Mouse (Mus musculus) heart, adult 2 months (tissue): ENCODE data around the gene Olfr91. TPM values are rescaled to one million over a fixed set of nuclear protein-coding genes. Genes with fewer than 3 reads are reported as not detected.
"Not testable (repeated sequence)": the region's sequence is repeated elsewhere in the genome, so short reads cannot be mapped to it uniquely, and the experiment has no call there.

Source experiments
- DNase-seq, 2 experiments: peaks; one replicate each; pipeline ENCODE4 v3.0.0; 2021
- H3K27ac ChIP-seq: fragments of 200-600 bp; 2 replicates; pipeline ENCODE4 v1.8.1; 2022
- H3K27me3 ChIP-seq: fragments of 200-500 bp; 2 replicates; pipeline ENCODE4 v1.6.1; 2012; ENCODE audit warnings: mild to moderate bottlenecking, low read length, inconsistent platforms, mixed read lengths; ENCODE audit not compliant: control insufficient read depth, insufficient read depth
- H3K36me3 ChIP-seq: fragments of 200-500 bp; 2 replicates; pipeline ENCODE4 v1.6.1; 2012; ENCODE audit warnings: low read length, inconsistent platforms; ENCODE audit not compliant: control insufficient read depth, insufficient read depth
- H3K4me1 ChIP-seq: fragments of 200-500 bp; 2 replicates; pipeline ENCODE4 v1.6.1; 2011; ENCODE audit warnings: low read length; ENCODE audit not compliant: control insufficient read depth, insufficient read depth
- H3K4me3 ChIP-seq: fragments of 200-600 bp; 2 replicates; pipeline ENCODE4 v1.8.1; 2022
- H3K79me2 ChIP-seq: fragments of 200-500 bp; replicated peaks from 2 replicates; pipeline ENCODE4 v1.6.1; 2012; ENCODE audit warnings: mild to moderate bottlenecking, inconsistent platforms, low read length, moderate library complexity, mixed read lengths; ENCODE audit not compliant: control insufficient read depth, insufficient read depth
- H3K9ac ChIP-seq: fragments of 200-500 bp; 2 replicates; pipeline ENCODE4 v1.6.1; 2012; ENCODE audit warnings: low read depth, mild to moderate bottlenecking, control low read depth, inconsistent platforms, low read length, mixed read lengths
- CTCF ChIP-seq: fragments of 200-600 bp; IDR thresholded peaks from 2 replicates; pipeline ENCODE4 v1.8.1; 2022; ENCODE audit warnings: antibody characterized with exemption, mild to moderate bottlenecking, moderate library complexity
- EP300 ChIP-seq: fragments of 200-500 bp; IDR thresholded peaks from 2 replicates; pipeline ENCODE4 v1.6.1; 2011; ENCODE audit warnings: low read depth, low read length, control low read depth; ENCODE audit not compliant: insufficient read depth
- POLR2A ChIP-seq: fragments of 200-500 bp; IDR thresholded peaks from 2 replicates; pipeline ENCODE4 v1.6.1; 2011; ENCODE audit warnings: mild to moderate bottlenecking, low read depth, low read length, control low read depth; ENCODE audit not compliant: insufficient read depth
- WGBS: fragments of 180-500 bp; shearing (Covaris S2); methylation state at CpG from one replicate; pipeline ENCODE4 v1.1.7; 2018; 5-methylcytosine and 5-hydroxymethylcytosine counted together
- intact Hi-C: fragments of 180-260 bp; cut with DNase I; formaldehyde crosslinking; loops from one replicate; pipeline ENCODE4 v1.15.1; 2025
- long read RNA-seq: library from polyadenylated mRNA; stranded (forward); transcript quantifications from one replicate; pipeline ENCODE4 v2.0.0, GENCODE M21; 2021
- polyA plus RNA-seq: library from polyadenylated mRNA; depleted of rRNA; stranded (reverse); fragments of >200 nt; gene quantifications from 2 replicates; pipeline ENCODE4 v1.2.3, GENCODE M21; 2012; rRNA removed
- total RNA-seq, 2 experiments: library from RNA; stranded (reverse); gene quantifications; 2 replicates each; pipeline ENCODE4 v1.2.3; 2021

Gene Olfr91
- total RNA-seq (not detected), polyA plus RNA-seq (not detected in 2 replicates)
- long read RNA-seq = 0 reads

DNA sequence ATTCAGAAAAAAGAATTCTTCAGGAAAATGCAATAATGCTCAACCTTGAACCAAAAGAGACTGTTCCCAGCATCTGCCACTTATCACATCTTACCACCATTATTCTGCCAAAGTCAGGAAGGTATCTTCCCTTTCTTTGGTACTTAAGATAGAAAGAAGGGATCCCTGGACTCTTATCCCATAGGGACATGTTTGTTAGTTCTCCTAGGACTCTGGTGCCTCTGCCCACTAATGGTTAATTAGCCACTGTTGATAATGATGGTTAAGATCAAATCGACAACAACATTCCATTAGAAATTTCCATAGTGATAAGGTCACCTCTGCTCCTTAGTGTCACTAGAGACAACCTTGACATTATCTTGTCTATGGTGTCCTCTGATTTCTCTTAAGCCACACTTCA is at the start of gene Olfr91:
Gene Olfr91 (minus strand): TSS at position 101 of the 400 bp plus-strand sequence.
- Histone ChIP-seq H3K4me3 (no peak within 1 kb of the TSS), H3K4me1 (no peaks in the 10 kb centered on the region), H3K27me3 (no peaks in the 10 kb centered on the region), H3K79me2 (no peaks in the 10 kb centered on the region), H3K9ac (no peak within 1 kb of the TSS), H3K36me3 (no peaks in the 10 kb centered on the region), H3K27ac (no peak within 1 kb of the TSS)
- 63% methylated on average over 1 of the region's 1 CpGs for WGBS
- intact Hi-C loops = no loop called here
- DNase-seq = no peak
- TF ChIP-seq POLR2A = no peak
- no peak for TF ChIP-seq EP300
- TF ChIP-seq CTCF = no peak

DNA sequence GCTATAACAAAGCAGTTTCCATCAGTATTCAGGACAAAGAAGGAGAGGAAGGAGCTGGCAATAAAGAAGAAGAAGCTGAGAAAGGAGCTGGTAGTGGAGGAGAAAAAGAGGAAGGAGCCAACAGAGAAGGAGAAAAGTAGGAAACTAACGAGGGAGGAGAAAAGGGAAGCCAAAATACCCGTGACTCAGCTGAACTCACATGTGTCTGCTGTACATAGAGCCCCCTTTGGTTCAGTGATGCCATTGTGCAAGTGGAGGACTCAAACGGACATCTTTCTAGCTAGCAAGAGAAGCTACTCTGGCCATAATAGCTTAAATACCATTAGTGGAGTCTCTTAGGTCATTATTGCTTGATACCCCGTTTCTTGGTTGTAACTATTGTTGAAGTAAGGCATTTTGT is 33.3 kb upstream of the Olfr91 start:
- H3K79me2 ChIP-seq, DNase-seq, H3K9ac ChIP-seq, intact Hi-C loops, H3K27ac ChIP-seq, H3K36me3 ChIP-seq, H3K4me3 ChIP-seq, H3K4me1 ChIP-seq, H3K27me3 ChIP-seq: not testable (repeated sequence)
- WGBS = 58% methylated on average over 4 of the region's 4 CpGs

DNA sequence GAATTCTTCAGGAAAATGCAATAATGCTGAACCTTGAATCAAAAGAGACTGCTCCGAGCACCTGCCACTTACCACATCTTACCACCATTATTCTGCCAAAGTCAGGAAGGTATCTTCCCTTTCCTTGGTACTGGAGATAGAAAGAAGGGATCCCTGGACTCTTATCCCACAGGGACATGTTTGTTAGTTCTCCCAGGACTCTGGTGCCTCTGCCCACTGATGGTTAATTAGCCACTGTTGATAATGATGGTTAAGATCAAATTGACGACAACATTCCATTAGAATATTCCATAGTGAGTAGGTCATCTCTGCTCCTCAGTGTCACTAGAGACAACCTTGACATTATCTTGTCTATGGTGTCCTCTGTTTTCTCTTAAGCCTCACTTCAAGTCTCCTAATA is 21.9 kb upstream of the Olfr91 start, which contains the start of gene Olfr92:
Gene Olfr92 (minus strand): TSS at position 101 of the 400 bp plus-strand sequence.
- WGBS = 70% methylated on average over 2 of the region's 2 CpGs
- Histone ChIP-seq H3K4me1 (no peaks in the 10 kb centered on the region), H3K36me3 (no peaks in the 10 kb centered on the region), H3K4me3 (no peak within 1 kb of the TSS), H3K27ac (no peak within 1 kb of the TSS), H3K27me3 (no peaks in the 10 kb centered on the region), H3K79me2 (no peaks in the 10 kb centered on the region), H3K9ac (no peak within 1 kb of the TSS)
- intact Hi-C loops = loop anchor here (2.0 kb wide), 1 partner anchor 25 kb away; no protein-coding TSS in a partner anchor
- no peak for DNase-seq
- TF ChIP-seq EP300 = no peak
- TF ChIP-seq CTCF = no peak
- no peak for TF ChIP-seq POLR2A

DNA sequence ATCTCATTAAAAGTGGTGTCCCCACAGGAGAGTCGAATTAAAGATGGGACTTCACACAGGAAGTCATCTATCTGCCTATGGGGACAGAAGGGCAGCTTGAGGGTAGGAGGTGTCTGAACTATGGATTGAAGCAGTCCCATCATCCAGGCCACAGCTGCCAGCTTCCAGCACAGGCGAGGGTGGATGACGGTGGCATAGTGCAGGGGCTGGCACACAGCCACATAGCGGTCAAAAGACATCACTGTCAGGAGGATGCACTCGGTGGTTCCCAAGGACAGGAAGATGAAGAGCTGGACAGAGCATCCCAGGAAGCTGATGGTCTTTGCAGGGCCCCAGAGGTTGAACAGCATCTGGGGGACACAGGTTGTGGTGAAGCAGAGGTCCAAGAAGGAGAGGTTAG is 4.8 kb downstream of the Olfr91 start:
- no peak for TF ChIP-seq EP300
- TF ChIP-seq CTCF = no peak
- no peak for TF ChIP-seq POLR2A
- Histone ChIP-seq H3K9ac (no peak overlapping the region), H3K4me3 (no peak overlapping the region), H3K36me3 (no peaks in the 10 kb centered on the region), H3K79me2 (no peaks in the 10 kb centered on the region), H3K27me3 (no peaks in the 10 kb centered on the region), H3K4me1 (no peaks in the 10 kb centered on the region), H3K27ac (no peak overlapping the region)
- 66% methylated on average over 5 of the region's 5 CpGs for WGBS
- intact Hi-C loops = no loop called here
- DNase-seq = no peak

DNA sequence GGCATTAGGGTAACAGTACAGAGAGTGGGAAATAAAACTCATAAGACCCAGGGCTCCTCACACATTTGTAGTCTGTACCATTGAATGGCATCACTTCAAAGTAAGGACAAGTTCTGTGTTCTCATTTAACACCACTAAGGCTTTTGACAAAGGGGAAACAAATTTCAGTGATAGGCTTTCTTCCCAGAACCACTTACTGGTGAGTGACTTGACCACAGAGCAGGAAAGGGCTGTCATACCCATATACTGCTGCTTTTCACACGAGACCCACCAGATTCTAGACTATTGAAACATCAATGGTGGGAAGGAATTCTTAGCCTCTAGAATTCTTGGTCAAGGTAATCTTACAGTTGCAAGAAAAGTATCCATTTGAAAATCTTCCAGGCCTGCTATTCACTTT is 5.9 kb downstream of the Olfr91 start:
- 44% methylated on average over 1 of the region's 1 CpGs for WGBS
- Histone ChIP-seq H3K4me3 (no peak overlapping the region), H3K4me1 (no peaks in the 10 kb centered on the region), H3K9ac (no peak overlapping the region), H3K79me2 (no peaks in the 10 kb centered on the region), H3K36me3 (no peaks in the 10 kb centered on the region), H3K27ac (no peak overlapping the region), H3K27me3 (no peaks in the 10 kb centered on the region)
- TF ChIP-seq POLR2A = no peak
- TF ChIP-seq EP300 = no peak
- TF ChIP-seq CTCF = no peak
- intact Hi-C loops = no loop called here
- DNase-seq = no peak

DNA sequence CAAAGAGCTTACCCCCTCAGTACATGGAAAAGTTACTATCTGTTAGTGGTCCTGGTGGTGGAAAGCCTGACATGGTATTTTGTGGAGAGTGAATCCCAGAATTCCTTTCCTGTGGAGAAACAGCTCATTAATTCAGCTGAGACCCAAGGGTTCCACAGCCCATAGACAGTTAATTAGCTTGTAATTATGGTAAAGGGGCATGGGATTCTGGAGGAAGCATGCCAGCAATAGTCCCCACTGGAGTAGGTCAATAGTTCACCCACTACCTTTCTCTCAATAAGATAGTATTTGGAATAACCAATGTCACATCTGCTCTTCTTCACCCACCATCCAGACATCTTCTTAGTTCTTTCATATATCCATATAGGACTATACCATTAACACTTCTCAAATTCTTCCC is 9.7 kb downstream of the Olfr91 start, which contains the start of gene Olfr90:
Gene Olfr90 (minus strand): TSS at position 101 of the 400 bp plus-strand sequence.
- Histone ChIP-seq H3K27me3 (no peaks in the 10 kb centered on the region), H3K36me3 (no peaks in the 10 kb centered on the region), H3K4me1 (no peaks in the 10 kb centered on the region), H3K79me2 (no peaks in the 10 kb centered on the region), H3K4me3 (no peak within 1 kb of the TSS), H3K27ac (no peak within 1 kb of the TSS), H3K9ac (no peak within 1 kb of the TSS)
- DNase-seq = no peak
- TF ChIP-seq POLR2A (no peak), CTCF (no peak), EP300 (no peak)
- intact Hi-C loops = no loop called here

DNA sequence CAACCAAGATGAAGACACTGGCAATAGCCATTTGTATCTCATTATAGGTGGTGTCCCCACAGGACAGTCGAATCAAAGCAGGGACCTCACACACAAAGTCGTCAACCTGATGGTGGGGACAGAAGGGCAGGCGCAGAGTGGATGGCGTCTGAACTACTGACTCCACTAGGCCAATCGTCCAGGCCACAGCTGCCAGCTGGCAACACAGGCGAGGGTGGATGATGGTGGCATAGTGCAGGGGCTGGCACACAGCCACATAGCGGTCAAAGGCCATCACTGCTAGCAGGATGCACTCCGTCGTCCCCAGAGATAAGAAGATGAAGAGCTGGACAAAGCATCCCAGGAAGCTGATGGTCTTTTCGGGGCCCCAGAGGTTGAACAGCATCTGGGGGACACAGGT is 12.5 kb downstream of the Olfr91 start:
- 40% methylated on average over 10 of the region's 10 CpGs for whole genome bisulfite sequencing
- Histone ChIP-seq H3K36me3 (no peaks in the 10 kb centered on the region), H3K79me2 (no peaks in the 10 kb centered on the region), H3K4me3 (no peak overlapping the region), H3K27me3 (no peaks in the 10 kb centered on the region), H3K9ac (no peak overlapping the region), H3K27ac (no peak overlapping the region), H3K4me1 (no peaks in the 10 kb centered on the region)
- no peak for DNase-seq
- no peak for TF ChIP-seq CTCF
- no peak for TF ChIP-seq EP300
- no peak for TF ChIP-seq POLR2A
- intact Hi-C loops = no loop called here
